Mouse (Mus musculus): Measurements from ENCODE around the gene Gm8298.

Gm8298 gene
- long read RNA-seq, experiment 1 = 0 reads
- long read RNA-seq, experiment 2 = 0 reads

- intact Hi-C loops (cut with DNase I) = no loop called here
Observed at GRCm38 (mm10) chr3:59860751-59861150, at the start of gene Gm8298. TSS of gene Gm8298 (plus strand) at chr3:59861051.

GRCm38 (mm10) chr3:59813169-59813568 lies 47.7 kb upstream of the Gm8298 start:
- intact Hi-C loops (cut with DNase I) = no loop called here

GRCm38 (mm10) chr3:59870765-59871164 lies 9.9 kb downstream of the Gm8298 start:
- intact Hi-C loops (cut with DNase I) = loop anchor here (2.0 to 10.0 kb wide), 5 partner anchors 187 to 892 kb away; no protein-coding TSS in a partner anchor

- intact Hi-C loops (cut with DNase I) = loop anchor here (10.0 kb wide), 1 partner anchor 737 kb away; no protein-coding TSS in a partner anchor
Observed at GRCm38 (mm10) chr3:59877601-59878000, 16.8 kb downstream of the Gm8298 start.

GRCm38 (mm10) chr3:59879801-59880554 lies 19.1 kb downstream of the Gm8298 start:
- intact Hi-C loops (cut with DNase I) = loop anchor here (10.0 kb wide), 1 partner anchor 735 kb away; no protein-coding TSS in a partner anchor

GRCm38 (mm10) chr3:59893276-59893675 lies 32.4 kb downstream of the Gm8298 start:
- intact Hi-C loops (cut with DNase I) = no loop called here

- intact Hi-C loops (cut with DNase I) = no loop called here
Observed at GRCm38 (mm10) chr3:59924914-59925313, 64.1 kb downstream of the Gm8298 start, which contains the start of gene C130079G13Rik. TSS of gene C130079G13Rik (plus strand) at chr3:59925214.

Data from adrenal gland (tissue).